Mouse (Mus musculus) A20 (cell line): ENCODE results near the gene Rnf133.

Source experiments
- DNase-seq: peaks from one replicate; pipeline ENCODE4 v3.0.0-alpha.2; 2011; ENCODE audit warnings: low read depth, low spot score

Gene Rnf133

DNA sequence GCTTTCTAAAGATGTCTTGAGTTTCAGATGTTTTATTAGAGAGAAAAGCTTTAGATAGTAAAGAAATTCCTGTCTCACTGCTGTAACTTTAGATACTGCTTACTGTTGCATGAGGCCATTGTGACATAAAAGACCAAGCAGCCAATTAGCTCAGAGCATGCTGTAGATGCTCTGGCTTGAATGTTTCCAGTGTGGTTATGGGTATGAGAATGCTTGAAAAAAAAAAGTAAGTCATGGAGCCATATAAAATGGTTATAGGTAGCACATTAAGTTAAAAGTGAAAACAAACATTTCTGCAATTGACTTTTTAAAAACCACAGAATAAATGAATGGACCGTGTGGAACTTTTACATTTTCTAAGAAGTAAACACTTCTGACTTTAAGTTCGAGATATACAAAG lies at the start of gene Rnf133:
Rnf133 (minus strand) TSS at position 101 of the 400 bp plus-strand sequence.
- no peak for DNase-seq

DNA sequence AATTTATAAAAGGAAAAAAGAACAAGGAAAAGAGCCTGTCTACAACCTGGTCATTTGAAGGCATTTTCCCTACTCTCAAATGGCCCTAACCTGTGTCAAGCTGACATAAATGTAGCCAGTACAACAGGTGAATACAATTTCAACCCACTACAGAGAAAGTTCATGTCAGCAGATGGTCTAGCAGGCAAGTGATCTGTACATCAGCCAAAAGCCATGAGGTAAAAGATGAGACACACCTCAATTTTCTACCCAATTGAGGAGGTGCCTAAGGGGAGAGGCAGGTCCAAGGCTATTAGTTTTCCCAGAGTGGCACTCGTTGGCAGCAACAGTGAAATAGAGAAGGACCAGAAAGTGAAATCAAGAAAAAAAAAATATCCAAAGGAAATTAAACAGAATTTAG lies 28.1 kb upstream of the Rnf133 start:
- no peak for DNase-seq

DNA sequence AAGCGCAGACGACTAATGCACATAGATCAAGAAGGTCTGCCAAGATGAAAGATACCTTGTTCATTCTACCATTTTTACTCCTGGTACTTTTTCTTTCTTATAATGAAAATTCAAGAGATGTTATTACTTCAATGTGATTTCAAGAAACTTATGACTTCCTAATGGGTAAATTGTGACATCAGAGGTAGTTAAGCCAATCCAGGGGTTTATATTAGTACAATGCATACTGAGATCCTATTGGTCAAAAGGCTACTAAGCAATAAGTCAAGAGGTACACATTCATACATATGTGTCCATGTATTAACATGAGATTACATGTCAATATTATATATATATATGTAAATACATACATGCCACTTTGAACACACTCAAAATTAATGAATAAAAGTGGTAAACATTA lies 4.9 kb upstream of the Rnf133 start, which contains the start of gene Rnf148:
Rnf148 (minus strand) TSS at position 101 of the 400 bp plus-strand sequence.
- DNase-seq, result no peak

DNA sequence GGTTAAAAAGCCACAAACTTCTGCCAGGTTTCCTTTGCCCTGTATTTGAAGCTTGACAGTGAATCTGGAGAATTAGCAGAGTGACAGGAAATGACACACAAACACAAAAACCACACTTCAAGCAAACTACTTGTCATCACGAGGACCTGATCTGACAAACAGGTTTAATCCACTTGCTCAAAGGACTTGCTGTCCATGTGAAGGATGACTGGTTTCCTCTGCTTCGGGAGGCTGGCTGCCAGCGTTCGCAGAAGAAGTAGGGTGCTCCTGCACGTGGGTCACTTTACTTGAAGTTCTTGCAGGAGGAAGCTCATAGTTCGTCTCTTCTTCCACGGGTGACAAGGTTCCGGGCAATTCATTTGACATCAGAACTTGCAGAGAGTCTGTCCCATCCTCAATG lies 1.4 kb downstream of the Rnf133 start:
- no peak for DNase-seq

GRCm38 (mm10) chr6:23647627-23648247 lies 2.4 kb downstream of the Rnf133 start:
- no peak for DNase-seq

DNA sequence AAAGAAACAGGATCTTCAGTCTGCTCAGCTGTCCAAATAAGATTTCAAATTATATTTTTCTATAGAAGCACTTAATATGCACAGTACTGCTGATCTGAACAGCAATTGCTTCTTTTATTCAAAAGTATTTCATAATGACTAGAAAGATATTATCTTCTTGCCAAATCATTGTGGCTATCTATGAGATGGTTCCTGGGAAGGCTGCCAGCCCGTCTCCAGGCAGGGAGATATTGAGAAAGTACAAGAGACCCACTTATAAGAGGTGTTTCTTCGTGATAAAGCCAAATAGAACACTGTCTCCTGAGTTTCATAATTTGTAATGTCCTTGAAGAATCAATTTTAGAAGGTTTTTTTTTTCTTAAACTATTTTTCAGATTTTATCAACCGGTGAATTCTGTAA lies 13.0 kb downstream of the Rnf133 start:
- DNase-seq, result no peak

DNA sequence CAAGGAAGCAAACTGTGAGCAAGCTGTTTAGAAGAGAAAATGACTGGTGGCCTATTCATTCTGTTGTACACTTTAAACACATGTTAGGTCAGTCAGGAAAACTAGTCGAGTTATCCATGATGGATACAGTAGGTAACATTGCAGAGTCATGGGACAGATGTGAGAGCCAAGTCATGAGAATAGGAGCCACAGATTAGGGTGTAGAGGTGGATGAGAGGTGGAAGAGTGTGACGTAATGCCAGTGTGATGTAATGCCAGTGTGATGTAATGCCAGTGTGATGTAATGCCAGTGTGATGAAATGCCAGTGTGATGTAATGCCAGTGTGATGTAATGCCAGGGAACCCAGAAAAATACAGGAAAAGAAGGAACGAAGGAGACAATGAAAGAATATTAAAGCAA lies 14.9 kb downstream of the Rnf133 start:
- DNase-seq, result no peak

DNA sequence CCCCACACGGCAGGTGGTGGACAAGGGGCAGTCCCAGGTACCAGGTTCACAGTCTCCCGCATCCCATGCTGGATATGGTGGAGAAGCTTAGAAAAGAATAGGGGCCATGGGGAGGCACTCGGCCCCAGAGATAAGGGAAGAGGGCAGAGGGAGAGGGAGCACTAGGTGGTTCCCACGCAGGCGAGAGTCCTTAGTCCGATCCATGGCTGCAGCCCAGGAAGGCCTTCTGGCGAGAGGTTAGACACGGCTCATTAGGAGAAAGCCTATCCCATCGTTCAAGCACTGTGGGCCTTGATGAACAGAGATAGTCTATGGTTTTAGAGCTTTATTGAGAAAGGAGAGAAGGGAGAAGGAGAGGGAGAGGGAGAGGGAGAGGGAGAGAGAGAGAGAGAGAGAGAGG lies 16.1 kb downstream of the Rnf133 start:
- DNase-seq, result no peak

DNA sequence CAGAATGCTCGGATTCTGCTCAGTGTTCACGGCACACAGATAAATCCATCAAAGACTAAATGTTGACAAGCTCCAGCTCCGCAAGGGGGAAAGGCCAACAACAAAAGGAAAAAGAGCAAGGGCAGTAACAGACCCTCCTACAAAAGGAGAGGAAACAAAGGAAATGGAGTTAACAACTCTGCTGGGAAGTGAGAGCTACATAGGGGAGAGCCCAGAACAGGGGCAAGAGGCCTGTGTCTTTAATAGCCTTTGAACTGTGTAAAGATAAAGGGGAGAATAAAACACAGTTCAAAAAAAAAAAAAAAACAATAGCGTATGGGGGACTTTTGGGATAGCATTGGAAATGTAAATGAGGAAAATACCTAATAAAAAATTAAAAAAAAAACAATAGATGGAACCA lies 19.6 kb downstream of the Rnf133 start:
- no peak for DNase-seq
